Mouse (Mus musculus) olfactory bulb, adult 2 months (tissue): ENCODE results near the gene Avl9. TPM values are rescaled to one million over a fixed set of nuclear protein-coding genes. Genes with fewer than 3 reads are reported as not detected.

ENCODE experiments used
- H3K27ac ChIP-seq: fragments of 200-500 bp; 2 replicates; pipeline ENCODE4 v1.5.1; 2012; ENCODE audit warnings: low read depth, low read length; ENCODE audit not compliant: insufficient read depth
- H3K4me1 ChIP-seq: fragments of 200-500 bp; 2 replicates; pipeline ENCODE4 v1.6.1; 2012; ENCODE audit warnings: low read length; ENCODE audit not compliant: control insufficient read depth, insufficient read depth
- H3K4me3 ChIP-seq: fragments of 200-500 bp; 2 replicates; pipeline ENCODE4 v1.5.1; 2012; ENCODE audit warnings: mild to moderate bottlenecking, low read depth, low read length, moderate library complexity; ENCODE audit not compliant: insufficient read depth
- CTCF ChIP-seq: fragments of 200-500 bp; IDR thresholded peaks from 2 replicates; pipeline ENCODE4 v1.5.1; 2012; ENCODE audit warnings: low read depth, mild to moderate bottlenecking, low read length, moderate library complexity; ENCODE audit not compliant: insufficient read depth
- POLR2A ChIP-seq: fragments of 200-500 bp; IDR thresholded peaks from 2 replicates; pipeline ENCODE4 v1.6.1; 2012; ENCODE audit warnings: mild to moderate bottlenecking, low read depth, low read length, moderate library complexity; ENCODE audit not compliant: insufficient read depth
- WGBS: fragments of 180-500 bp; shearing (Covaris S2); methylation state at CpG from one replicate; pipeline ENCODE4 v1.1.7; 2018; 5-methylcytosine and 5-hydroxymethylcytosine counted together
- polyA plus RNA-seq: library from polyadenylated mRNA; stranded (reverse); fragments of >200 nt; gene quantifications from 2 replicates; pipeline ENCODE4 v1.2.4, GENCODE M21; 2012; ENCODE audit warnings: low replicate concordance; ENCODE audit not compliant: missing spikeins, insufficient read depth, insufficient read length

Avl9 gene
- polyA plus RNA-seq = not detected in 2 replicates

- TF ChIP-seq POLR2A = peak; percentile 82
- peak; percentile 28; the same call in 1 of the 2 replicates for TF ChIP-seq CTCF
- Histone ChIP-seq H3K4me1 (no peaks in the 10 kb centered on the region), H3K4me3 (peak within 1 kb of the TSS; percentile 97), H3K27ac (peak within 1 kb of the TSS; percentile 90)
- under 1% methylated on average over 64 of the region's 64 CpGs for WGBS
Observed at GRCm38 (mm10) chr6:56714574-56715269, at the start of gene Avl9. TSS of gene Avl9 (plus strand) at chr6:56714899.

- no peak overlapping the region for H3K27ac ChIP-seq
- H3K4me3 ChIP-seq = no peak overlapping the region
- H3K4me1 ChIP-seq = no peaks in the 10 kb centered on the region
- 70% methylated on average over 3 of the region's 3 CpGs for whole genome bisulfite sequencing
- TF ChIP-seq CTCF (no peak), POLR2A (no peak)
Observed at GRCm38 (mm10) chr6:56688238-56688637, 26.5 kb upstream of the Avl9 start.

GRCm38 (mm10) chr6:56691205-56691604, 23.5 kb upstream of the Avl9 start:
- TF ChIP-seq POLR2A (no peak), CTCF (no peak)
- Histone ChIP-seq H3K4me1 (no peaks in the 10 kb centered on the region), H3K27ac (no peak overlapping the region), H3K4me3 (no peak overlapping the region)
- 3% methylated on average over 2 of the region's 2 CpGs for WGBS

- Histone ChIP-seq H3K4me3 (no peak overlapping the region), H3K4me1 (no peaks in the 10 kb centered on the region), H3K27ac (no peak overlapping the region)
- WGBS = 75% methylated on average over 4 of the region's 4 CpGs
- TF ChIP-seq POLR2A = no peak
- TF ChIP-seq CTCF = no peak
Observed at GRCm38 (mm10) chr6:56692445-56692844, 22.3 kb upstream of the Avl9 start.

GRCm38 (mm10) chr6:56703931-56704900, 10.5 kb upstream of the Avl9 start, which contains the start of gene Lsm5:
TSS of gene Lsm5 (minus strand) at chr6:56704710.
- Histone ChIP-seq H3K4me1 (no peaks in the 10 kb centered on the region), H3K27ac (no peak within 1 kb of the TSS)
- WGBS = under 1% methylated on average over 46 of the region's 46 CpGs

GRCm38 (mm10) chr6:56714186-56714573, 519 bp upstream of the Avl9 start:
- TF ChIP-seq CTCF = no peak
- no peak for TF ChIP-seq POLR2A
- no peak overlapping the region for H3K27ac ChIP-seq
- WGBS = 32% methylated on average over 7 of the region's 7 CpGs
- H3K4me3 ChIP-seq = peak overlapping the region; percentile 97
- H3K4me1 ChIP-seq = no peaks in the 10 kb centered on the region

More at GRCm38 (mm10) chr6:56703931-56704900, 10.5 kb upstream of the Avl9 start, which contains the start of gene Lsm5:
- TF ChIP-seq POLR2A = 0 out of 2 replicates have a peak, but pooled peaks have one; percentile 35
- TF ChIP-seq CTCF = no peak
- H3K4me3 ChIP-seq = peak within 1 kb of the TSS; percentile 99

- H3K27ac ChIP-seq = peak overlapping the region; percentile 90
- WGBS = under 1% methylated on average over 25 of the region's 25 CpGs
- no peaks in the 10 kb centered on the region for H3K4me1 ChIP-seq
- peak overlapping the region; percentile 97 for H3K4me3 ChIP-seq
- TF ChIP-seq POLR2A (no peak), CTCF (0 out of 2 replicates have a peak, but pooled peaks have one; percentile 2)
Observed at GRCm38 (mm10) chr6:56715270-56715666, 569 bp downstream of the Avl9 start.

- no peaks in the 10 kb centered on the region for H3K4me1 ChIP-seq
- TF ChIP-seq POLR2A (no peak), CTCF (no peak)
- H3K27ac ChIP-seq = no peak overlapping the region
- 45% methylated on average over 1 of the region's 1 CpGs for WGBS
- H3K4me3 ChIP-seq = no peak overlapping the region
Observed at GRCm38 (mm10) chr6:56719071-56719470, 4.4 kb downstream of the Avl9 start.

GRCm38 (mm10) chr6:56720877-56721276, 6.2 kb downstream of the Avl9 start:
- no peak overlapping the region for H3K27ac ChIP-seq
- no peak for TF ChIP-seq CTCF
- no peak for TF ChIP-seq POLR2A
- no peak overlapping the region for H3K4me3 ChIP-seq
- 54% methylated on average over 3 of the region's 3 CpGs for WGBS
- H3K4me1 ChIP-seq = no peaks in the 10 kb centered on the region

GRCm38 (mm10) chr6:56732545-56732944, 17.8 kb downstream of the Avl9 start:
- Histone ChIP-seq H3K4me3 (no peak overlapping the region), H3K27ac (no peak overlapping the region), H3K4me1 (no peaks in the 10 kb centered on the region)
- TF ChIP-seq POLR2A (no peak), CTCF (no peak)
- WGBS = 62% methylated on average over 2 of the region's 2 CpGs
